Mouse (Mus musculus): ENCODE measurements around the gene Abca7.
"Not testable (repeated sequence)": the region's sequence is repeated elsewhere in the genome, so short reads cannot be mapped to it uniquely, and the experiment has no call there.

The Abca7 gene

GRCm38 (mm10) chr10:80020603-80021319 lies 24.5 kb downstream of the Abca7 start:
- no peak for DNase-seq (ENCODE audit: low read depth, low spot score)

- no peak for DNase-seq (ENCODE audit: low read depth, low spot score)
These were observed 25.0 kb downstream of the Abca7 start for GRCm38 (mm10) chr10:80021320-80021641.

GRCm38 (mm10) chr10:80022164-80022563 lies 25.9 kb downstream of the Abca7 start:
- DNase-seq (ENCODE audit: low read depth, low spot score), result no peak

DNA sequence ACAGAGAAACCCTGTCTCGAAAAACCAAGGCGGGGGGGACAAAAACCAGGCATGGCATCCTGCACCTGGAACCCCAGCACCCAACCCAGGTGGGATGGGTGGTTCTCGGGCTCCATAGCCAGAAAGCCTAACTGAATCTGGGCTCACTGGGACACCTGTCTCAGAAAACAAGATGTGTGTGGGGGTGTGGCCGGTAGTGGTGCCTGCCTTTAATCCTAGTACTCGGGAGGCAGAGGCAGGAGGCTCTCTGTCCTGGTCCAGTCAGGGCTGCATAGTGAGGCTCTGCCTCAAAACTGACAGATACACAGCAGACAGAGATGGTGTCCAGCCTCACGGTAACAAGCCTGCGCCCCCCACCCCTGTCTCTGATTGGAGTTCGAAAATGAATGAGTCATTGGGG lies 26.5 kb downstream of the Abca7 start:
- no peak for DNase-seq (ENCODE audit: low read depth, low spot score)

GRCm38 (mm10) chr10:80023758-80024157 lies 27.5 kb downstream of the Abca7 start:
- no peak for DNase-seq (ENCODE audit: low read depth, low spot score)

- no peak for DNase-seq (ENCODE audit: low read depth, low spot score)
These were observed 28.1 kb downstream of the Abca7 start for GRCm38 (mm10) chr10:80024229-80025043.

DNA sequence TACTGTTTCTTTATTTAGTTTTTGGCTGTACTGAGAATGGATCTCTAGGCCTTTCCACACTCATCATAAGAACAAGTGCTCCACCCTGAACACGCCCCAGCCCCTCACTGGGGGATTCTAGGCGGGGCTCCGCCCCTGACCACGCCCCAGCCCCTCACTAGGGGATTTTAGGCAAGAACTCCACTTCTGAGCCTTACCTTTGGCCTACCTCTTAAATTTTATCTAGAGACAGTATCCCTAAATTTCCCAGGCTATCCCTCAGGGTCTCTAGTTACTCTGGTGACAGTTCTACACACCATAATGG lies 28.7 kb downstream of the Abca7 start:
- DNase-seq (ENCODE audit: low read depth, low spot score), result no peak

GRCm38 (mm10) chr10:80025463-80025862 lies 29.2 kb downstream of the Abca7 start:
- DNase-seq (ENCODE audit: low read depth, low spot score), result no peak

GRCm38 (mm10) chr10:80025889-80026288 lies 29.6 kb downstream of the Abca7 start:
- DNase-seq (ENCODE audit: low read depth, low spot score), result no peak

DNA sequence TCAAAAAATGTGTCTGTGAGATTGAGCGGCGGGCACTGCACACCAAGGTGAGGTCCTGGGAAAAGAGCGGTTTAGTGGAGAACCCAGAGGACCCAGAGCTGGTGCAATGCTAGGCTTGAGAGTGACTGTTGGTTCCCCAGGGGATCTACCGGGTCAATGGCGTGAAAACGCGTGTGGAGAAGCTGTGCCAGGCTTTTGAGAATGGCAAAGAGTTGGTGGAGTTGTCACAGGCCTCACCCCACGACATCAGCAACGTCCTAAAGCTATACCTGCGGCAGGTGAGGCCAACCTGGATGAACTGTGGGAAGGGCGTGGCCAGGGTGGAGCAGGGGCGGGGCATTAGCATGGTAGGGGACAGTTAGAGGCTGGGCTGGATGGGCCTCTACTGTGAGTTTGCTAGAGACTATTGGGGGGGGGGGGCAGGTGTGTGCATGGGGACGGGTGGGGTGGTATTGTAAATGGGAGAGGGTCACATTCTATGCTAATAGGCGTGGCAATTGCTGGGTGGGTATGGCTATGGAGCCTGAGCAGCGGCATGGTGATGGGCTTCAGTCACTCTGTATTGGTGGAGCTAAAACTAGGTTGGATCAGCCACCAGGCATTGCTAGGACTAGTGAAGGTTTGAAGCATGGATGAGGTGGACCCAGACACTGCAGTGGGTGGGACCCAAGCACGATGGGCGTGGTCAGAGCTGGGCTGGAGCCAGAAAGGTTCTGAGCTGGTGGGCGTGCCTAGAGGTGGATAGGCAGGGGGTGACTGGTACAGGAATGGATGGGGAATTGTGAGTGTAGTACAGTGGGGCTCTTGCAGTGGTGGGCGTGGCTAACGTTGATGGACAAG lies 31.6 kb downstream of the Abca7 start:
- DNase-seq (ENCODE audit: low read depth, low spot score), result no peak

- no peak for DNase-seq (ENCODE audit: low read depth, low spot score)
These were observed 32.2 kb downstream of the Abca7 start for GRCm38 (mm10) chr10:80028521-80028846.

- DNase-seq (ENCODE audit: low read depth, low spot score), result no peak
These were observed 33.9 kb downstream of the Abca7 start for GRCm38 (mm10) chr10:80030191-80030590.

DNA sequence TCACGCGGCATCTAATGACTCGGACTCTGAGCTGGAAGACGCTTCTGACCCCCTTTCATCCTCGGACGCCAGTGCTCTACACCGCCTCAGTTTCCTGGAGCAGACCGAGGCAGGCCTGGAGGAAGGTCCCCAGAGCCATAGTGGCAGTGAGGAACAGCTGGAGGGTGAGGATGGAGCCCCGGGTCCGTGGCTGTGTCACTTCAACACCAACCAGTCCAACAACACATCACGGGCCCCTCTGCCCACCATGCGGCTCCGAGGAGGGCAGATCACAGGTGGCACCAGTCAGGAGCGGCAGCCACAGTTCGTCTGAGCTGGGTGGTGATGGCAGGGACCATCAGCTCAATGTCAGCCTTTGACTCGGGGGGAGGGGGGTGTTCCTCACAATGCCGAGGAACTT lies 34.4 kb downstream of the Abca7 start:
- DNase-seq (ENCODE audit: low read depth, low spot score), result no peak

DNA sequence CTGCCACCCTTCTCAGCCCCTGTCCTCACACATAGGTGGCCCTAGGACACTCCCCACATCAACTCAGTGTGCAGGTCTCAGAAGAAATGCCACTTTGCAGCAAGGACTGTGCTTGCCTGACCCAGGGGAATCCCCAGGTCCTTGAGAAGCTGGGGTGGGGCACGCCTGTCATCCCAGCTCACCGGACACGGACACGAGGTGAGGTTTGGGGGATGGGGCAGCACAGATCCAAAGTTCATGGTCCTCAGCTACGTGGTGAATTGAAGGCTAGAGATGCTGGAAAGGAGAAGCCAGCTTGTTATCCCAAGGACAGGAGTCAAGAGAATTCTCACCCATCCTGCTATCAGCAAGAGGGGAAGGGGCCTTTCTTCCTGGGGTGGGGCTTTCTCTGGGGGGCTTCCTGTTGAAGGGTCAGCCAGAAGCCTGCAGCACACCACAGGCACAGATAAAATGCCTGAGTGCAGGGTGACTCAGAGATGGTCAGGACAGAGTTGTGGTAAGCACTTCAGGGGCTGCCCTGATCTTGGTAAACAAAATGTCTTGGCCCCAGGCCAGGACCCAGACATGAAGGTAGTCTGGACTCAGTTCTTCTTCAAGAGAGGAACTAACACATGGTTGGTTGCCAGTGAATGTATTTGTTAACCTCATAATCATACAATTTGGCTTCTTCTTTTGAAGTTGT lies 36.6 kb downstream of the Abca7 start:
- DNase-seq (ENCODE audit: low read depth, low spot score), result no peak

GRCm38 (mm10) chr10:80033511-80034391 lies 37.5 kb downstream of the Abca7 start:
- no peak for DNase-seq (ENCODE audit: low read depth, low spot score)

- no peak for DNase-seq (ENCODE audit: low read depth, low spot score)
These were observed 38.9 kb downstream of the Abca7 start for GRCm38 (mm10) chr10:80035148-80035547.

GRCm38 (mm10) chr10:80035686-80036085 lies 39.4 kb downstream of the Abca7 start:
- no peak for DNase-seq (ENCODE audit: low read depth, low spot score)

DNA sequence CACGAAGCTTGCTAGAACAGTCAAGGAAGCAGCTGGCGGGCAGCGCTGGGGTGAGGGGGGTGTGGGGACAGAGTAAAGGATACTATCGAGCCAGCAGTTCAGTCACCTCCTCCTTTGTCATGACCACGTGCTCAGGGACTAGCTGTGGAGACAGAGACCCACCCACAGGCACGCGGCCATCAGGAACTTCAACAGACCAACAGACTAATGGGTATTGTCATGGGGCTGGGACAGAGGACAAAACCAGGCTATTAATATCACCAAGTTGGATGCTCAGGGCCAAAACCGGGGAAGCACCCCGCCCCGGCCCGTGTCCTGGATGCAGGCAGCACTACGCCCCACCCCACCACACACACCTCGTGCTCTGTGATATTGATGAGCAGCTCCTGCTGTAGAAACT lies 40.5 kb downstream of the Abca7 start:
- no peak for DNase-seq (ENCODE audit: low read depth, low spot score)

DNA sequence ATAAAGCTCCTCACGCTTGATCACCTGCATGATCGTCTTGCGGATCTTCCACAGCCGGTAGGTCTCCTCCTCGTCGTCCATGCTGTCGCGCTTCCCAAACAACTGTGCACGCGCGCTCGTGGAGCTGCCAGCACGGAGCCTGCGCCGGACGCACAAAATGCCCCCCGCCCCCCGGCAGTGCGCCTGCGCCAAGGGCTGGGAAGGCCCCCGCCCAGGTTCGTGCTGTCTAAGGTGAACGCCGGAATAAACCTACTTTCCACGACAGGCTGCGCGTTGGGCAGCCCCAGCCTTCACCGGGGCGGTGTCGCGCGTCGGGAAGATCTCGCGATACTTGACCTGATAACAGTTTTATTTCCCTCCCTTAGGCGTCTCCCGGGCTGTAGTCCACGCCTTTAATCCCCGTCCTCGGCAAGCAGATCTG lies 43.3 kb downstream of the Abca7 start, which contains the start of gene Polr2e:
TSS of gene Polr2e (minus strand) at position 237 of the 421 bp plus-strand sequence.
- DNase-seq (ENCODE audit: low read depth, low spot score), result peak; percentile 98

DNA sequence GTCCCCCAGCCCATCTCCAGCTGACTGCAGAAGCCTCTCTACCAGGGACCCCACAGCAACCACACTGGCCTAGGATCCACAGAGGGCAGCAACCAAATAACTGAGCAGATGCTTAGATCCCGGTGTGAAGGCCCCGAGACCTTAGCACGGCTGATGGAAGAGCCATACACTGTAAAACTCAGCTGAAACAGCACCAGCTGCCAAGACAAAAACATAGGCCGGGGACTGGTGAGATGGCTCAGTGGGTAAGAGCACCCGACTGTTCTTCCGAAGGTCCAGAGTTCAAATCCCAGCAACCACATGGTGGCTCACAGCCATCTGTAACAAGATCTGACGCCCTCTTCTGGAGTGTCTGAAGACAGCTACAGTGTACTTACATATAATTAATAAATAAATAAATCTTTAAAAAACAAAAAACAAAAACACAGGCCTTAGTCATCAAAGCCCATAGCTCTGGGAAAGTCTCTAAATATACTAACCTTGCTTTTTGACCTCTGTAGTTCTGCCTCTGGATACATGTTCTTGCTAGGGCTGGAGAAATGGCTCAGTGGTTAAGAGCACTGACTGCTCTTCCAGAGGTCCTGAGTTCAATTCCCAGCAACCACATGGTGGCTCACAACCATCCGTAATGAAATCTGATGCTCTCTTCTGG lies 45.2 kb downstream of the Abca7 start:
- not testable (repeated sequence) for DNase-seq (ENCODE audit: low read depth, low spot score)
